Mouse (Mus musculus) embryo, embryonic 11.5 days (tissue): Measurements from ENCODE around the gene Rho.

ENCODE experiments used
- DNase-seq: peaks from one replicate; pipeline ENCODE4 v3.0.0-alpha.2; 2012; ENCODE audit warnings: low read depth, low spot score

Gene Rho

DNA sequence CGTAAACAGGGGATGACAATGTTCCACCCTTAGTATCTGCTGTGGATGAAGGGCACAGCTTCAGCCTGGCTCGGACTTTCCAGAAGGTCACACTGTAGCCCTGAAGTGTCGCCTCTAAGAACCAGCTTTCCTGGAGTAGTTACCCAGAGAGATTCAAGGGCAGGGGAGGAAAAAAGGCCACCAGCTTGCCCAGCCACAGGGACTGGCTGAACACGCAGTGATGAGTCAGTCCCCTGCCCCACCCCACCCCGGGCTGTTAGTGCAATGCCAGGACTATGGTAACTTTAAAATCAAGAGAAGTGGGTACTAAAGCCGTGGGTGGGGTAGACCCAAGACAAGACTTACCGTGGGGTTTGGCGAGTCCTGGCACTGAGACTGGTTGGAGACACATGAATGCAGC is 44.1 kb downstream of the Rho start:
- DNase-seq = no peak

DNA sequence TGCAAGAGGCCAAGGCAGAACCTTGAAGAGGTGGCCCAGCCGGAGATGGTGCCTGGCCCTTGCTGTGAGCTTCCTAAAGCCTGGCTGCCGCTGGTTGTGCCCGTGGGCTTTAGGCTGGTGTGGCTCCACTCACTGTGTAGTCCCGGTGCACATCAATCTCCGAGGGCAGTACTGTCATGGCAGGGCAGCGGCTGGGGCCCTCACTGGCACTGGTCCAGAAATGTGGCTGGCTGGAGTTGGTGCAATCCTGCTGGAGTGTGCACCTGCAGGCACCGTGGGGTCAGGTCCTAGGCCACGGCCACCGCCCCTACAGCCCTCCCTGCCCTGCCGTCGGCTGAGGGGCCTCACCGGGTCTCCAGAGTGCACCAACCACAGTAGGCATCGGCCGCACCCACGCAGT is 46.3 kb downstream of the Rho start:
- DNase-seq = no peak

DNA sequence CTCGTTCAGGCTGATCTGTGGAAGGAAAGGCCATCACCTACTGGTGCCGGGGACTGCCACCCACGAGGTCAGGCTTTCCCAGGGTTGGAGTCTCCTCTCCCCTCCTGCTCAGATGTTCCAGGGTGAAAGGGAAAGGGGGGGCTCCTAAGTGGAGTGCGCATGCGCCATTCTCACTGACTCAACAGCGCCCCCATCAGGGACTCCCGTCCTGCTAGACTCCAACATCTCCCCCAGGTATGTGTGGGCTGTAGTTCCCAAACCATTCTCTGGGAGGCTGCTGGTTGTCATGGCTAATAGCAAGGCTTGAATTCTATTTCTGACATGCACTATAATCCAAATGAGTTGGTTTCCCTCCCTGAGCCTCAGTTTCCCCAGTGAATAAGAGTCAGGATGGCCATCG is 47.0 kb downstream of the Rho start:
- no peak for DNase-seq

DNA sequence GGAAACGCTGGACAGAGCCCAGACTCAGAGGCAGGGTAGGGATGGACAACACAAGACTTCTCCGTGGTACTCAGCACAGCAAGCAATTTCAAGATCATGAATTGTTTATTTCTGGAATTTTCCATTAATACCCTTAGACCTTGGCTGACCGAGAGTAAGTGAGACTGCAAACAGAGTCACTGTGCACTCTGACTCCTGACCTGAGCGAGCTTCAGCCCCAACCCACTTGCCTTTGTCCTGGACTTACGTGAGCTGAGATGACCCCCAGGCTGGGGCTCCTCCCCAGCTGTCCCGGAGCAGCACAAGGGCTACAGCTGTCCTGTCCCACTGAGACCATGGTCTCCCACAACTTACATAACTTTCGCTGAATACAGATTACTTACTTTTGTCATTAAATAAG is 51.3 kb downstream of the Rho start:
- no peak for DNase-seq

DNA sequence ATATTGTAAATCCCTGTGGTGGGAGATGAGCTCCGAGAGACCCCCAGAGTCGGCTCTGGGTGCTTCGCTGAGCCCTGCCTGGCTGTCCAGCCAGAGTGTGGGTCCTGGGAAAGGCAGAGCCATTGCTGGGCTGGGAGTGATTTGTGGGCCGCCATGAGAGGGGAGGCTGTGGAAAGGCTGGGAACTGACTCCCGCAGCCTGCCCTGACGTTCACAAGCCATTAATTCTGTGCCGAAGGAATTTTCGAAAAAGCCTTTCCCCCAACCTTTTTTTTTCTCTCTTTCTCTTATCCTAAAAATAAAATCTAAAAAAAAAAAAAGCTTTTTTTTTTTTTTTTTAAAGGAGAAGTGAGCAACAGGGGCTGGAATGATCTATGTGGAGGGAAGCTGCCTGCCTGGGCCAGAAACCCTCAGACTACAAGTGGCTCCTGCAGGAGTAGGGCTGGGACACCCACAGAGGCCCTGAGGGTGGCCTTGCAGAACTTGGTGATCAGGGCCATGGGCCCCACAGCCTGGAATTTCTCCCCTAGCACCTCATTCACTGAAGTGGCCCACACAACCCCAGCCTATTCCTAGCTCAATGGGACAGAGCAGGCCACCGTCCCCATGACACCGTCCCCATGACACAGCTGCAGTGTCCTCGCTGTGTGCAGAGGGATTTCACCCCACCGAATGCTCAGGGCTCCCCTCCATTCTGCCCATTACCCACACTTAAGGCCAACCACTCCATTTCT is 51.9 kb downstream of the Rho start:
- DNase-seq = no peak

DNA sequence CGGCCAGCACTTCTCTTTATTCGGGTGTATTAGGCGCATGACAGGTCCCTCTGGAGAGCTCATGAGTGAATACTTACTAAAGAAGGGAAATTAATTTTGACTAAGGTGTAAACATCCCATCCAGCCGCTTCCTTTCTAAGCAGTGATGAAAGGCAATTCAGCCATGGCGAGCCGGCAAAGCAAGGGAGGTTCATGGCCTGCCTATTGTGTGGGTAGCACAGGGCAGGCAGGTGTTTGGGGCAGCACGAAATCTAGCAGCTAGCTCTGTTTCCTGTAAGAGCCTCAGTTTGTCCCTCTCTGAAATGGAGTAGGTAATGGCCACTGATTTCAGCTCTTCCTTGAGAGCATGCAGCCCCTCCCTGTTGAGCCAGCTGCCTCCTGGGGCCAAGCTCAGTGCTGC is 53.0 kb downstream of the Rho start:
- DNase-seq = no peak

DNA sequence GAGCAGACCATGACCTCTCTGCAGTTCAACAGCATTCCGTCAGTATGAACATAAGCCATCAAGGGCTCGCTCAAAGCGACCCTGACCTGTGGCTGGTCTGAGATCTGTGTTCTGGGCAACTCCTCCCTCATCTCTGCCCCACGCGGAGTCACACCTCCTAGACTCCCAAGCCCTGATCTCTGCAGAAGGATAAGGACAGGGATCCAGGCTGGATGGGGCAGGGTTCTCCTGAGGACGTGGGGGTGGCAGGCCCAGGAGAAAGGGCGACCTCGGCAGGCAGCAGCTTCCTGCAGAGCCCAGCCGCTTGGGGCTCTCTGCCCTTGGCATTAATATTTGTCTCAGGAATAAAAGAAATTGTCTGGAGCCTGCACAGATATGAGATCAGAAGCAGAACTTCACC is 54.1 kb downstream of the Rho start:
- DNase-seq = no peak

DNA sequence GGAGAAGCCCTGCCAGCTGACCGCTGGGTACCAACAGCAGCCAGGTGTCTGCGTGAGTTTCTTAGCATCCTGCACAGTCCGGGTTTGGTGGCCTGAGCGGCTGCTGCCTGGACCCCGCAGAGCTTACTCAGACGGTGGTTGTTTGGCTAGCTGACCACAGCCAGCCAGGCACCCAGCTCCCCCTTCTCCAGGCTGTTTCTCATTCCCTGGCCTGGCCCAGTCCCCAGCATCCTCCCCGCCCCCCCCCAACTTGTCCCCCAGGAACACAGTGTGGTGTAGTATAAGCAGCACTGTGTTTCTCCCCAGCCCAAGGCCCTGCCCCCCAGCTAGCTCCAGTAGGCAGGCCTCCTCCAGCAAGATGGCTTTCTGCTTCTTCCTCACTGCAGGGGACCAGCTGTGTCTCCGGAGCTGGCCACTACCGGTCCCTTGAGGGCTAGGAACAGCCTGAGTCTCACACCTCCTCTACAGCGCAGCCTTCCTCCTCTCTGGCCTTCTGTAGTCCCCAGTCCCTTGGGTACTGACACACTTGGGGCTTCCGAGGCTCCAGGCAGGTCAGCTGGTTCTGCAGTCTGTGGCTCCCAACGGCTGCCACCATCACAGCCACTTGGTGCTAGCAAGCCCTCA is 55.0 kb downstream of the Rho start:
- no peak for DNase-seq

DNA sequence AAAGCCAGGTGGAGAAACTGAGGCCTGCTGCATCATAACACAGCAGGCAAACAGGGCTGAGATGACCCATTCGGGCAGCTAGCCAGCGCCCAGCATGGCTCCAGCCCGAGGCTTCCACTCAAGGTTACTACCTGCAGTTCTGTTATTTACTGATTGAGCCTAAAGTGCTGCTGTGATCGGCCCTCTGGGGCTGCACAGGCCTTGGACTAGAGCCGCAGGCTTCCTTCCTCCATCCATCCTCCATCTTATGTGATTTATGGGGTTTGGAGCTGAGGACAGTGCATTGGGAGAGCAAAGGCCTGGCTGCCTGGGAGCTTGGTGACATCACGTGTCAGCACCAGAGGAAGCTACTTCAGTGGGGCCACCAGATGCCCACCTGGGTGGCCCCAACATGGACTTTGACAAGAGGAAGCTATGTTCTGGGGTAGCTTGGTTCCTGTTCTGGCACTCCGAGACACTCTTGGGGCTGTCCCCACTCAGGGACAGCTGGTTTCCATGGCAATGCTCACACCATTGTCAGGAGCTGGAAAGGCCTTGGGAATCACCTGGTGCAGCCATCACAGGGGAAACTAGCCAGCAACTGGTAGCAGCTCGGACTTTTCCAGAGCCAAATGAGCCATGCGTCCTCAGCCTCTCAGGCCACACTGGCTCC is 55.7 kb downstream of the Rho start:
- no peak for DNase-seq

DNA sequence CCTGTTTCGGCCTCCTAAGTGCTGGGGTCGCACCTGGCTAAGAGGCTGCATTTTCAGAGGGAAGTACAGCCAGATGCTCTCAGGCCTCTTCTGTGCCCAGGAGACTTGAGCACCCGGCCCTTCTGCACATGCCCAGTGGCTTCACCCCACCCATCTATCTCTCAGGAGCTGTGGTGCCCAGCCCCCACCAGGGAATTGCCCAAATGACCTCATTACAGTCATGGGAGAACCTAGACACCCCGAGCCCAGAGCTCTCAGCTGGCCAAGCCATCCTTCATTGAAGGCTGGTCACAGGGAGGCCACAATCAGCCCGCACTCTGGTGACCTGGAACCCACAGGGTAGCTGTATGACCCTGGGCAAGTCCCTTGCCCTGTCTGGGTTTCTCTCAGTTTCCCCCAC is 57.5 kb downstream of the Rho start:
- DNase-seq = no peak

DNA sequence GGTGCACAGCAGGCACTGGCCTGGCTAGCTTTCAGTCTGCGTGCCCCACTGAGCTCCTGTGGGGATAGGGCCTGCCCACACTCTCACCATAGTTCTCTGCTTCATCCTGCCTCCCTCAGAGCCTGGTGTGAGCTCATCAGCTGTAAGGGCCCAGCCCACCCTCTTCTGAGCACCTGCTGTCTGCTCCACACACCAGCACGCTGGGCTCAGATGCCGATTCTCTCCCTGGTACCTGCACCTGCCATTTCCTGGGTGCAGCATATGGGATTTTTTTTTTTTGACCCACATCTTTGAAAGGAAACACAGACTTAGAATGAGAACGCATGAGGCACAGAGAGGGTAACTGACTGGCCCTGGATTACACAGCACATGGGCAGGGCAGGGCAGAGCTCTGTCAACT is 58.1 kb downstream of the Rho start:
- DNase-seq = no peak
